Mouse (Mus musculus): ENCODE results near the gene Kcnh8.

DNA sequence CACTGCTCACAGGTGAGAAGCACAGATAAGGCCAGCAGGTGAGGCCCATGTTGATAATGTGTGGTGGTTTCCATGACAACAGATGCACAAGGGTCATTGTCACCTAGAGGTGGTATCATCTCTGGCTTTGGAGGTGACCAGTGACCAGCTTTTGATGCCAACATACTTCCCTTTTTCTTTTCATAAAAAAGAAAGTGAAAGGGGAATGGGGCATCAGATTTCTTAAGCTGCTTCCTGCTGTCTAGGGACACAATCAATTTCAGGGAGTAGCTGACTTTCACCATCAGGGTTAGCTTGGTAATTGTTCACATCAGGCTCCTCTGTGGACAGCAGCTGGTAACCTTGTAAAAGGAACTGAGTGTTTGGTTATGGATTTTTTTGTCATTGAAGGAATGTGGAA lies 135.9 kb downstream of the Kcnh8 start:
- TF ChIP-seq CTCF (IDR thresholded peaks at IDR 0.05; ENCODE audit: low read depth) (no peak), EP300 (IDR thresholded peaks at IDR 0.05; ENCODE audit: low read depth) (no peak)

All from heart, postnatal 0 days (tissue).